Mouse (Mus musculus) right cerebral cortex, postnatal 4 days (tissue): ENCODE data around the gene Trmu.

Experiments
- DNase-seq: peaks from one replicate; pipeline ENCODE4 v3.0.0-alpha.2; 2022

Trmu gene

DNA sequence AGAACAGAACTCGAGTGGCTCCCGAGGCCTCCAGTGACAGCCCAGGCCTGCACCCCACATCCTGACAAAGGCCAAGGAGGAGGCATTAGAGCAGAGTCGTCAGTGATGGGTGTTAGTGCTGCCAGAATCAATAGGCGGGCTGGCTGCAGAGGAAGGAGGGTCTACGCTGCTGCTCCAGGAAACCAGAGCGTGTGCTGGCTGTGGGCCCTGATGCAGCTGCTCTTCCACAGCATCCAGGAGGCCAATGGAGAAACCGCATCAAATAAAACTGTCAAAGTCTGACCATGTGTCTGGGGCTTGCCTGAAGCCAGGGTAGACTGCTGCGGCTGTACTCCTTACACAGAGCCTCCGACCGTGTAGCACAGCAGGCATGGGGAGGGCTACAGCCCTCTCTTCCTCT is 18.0 kb downstream of the Trmu start:
- no peak for DNase-seq

DNA sequence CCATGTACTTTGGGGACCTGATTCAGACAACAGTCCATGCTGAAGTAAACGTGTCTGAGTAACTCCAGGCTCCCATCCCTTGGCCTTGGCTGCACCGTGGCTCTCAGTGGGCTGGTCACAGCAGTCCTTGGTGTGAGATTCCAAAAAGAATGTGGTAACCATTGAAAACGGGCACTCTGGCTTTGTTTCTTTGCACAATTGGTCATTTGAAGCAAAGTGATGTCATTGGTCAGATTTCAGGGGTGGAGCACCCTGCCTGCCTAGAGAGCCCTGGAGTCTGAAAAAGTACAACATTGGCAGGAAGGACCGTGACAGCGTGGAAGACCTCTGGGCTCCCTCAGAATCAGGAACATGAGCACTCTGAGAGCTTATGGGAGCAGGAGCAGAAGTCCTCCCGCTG is 20.3 kb downstream of the Trmu start:
- DNase-seq, result no peak

DNA sequence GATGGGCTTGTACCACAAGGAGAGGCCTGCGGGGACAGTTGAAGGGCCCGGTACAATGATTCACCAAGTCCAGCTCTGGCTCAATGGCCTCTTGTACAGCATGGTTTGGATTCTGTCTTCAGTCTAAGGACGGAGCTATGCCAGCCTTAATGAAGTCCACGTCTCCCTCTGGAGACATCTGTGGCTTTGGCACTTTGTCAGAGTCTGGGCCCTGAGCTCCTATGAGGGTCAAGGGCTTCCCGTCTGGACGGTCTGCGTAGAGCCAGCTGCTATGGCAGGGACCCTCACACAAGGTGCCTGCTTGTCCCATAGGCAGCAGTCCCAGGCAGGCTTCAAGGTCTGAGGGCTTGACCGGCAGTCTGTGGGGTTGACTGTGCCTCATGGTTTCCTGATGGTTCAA is 21.2 kb downstream of the Trmu start:
- DNase-seq, result no peak

DNA sequence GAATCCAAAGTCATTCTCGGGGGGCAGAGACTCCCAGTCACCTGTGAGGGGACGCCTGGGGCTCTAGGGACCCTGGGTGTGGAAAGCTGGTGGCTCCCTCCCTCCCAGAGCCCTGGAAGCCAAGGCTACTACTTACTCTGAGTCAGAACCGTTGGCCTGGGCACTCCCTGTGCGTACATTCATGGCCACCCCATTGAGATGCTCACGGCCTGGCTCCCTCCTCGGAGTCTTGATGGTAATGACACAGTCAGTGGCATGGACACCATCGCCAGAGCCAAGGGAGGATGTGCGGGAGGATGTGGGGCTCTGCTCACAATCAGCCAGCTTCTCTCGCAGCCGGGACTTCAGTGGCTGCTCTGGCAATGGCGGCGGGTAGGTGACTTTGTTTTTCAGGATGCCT is 21.7 kb downstream of the Trmu start:
- DNase-seq, result no peak

DNA sequence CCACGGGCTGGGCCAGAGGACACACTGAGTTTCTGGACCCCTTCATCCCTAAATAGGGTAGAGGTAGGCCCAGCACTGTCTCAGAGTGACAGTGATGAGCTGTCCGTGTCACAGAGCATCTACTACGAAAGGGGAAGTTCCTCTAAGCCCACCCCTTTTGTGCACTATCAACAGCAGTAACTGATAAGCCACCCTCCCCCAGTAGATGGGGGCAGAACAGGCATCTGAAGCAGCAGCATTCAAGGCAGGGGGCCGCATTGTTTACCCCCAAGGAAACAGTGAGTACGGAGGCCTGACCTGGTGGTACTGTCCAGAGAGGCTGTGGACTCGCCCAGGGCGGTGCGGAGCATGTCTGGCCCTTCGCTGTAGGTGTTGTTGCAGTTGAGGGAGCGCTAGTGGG is 23.4 kb downstream of the Trmu start:
- no peak for DNase-seq

DNA sequence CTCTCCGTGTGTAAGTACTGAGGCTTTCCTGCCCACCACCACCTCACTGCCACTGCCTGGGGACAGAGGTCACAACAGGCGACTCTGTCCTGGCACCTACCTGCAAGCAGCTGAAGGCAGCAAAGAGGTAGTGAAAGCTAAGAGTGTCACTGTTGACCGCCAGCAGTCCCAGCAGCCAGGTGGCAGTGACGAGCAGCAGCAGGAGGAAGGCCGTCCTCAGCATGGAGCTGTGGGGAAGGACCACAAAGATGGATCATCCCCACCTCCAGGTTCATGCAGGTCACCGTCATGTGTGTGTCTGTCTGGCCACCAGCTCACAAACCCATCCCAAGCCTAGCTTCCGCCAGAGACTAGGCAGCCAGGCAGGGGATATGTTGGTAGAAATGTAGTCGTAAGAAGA is 24.7 kb downstream of the Trmu start:
- no peak for DNase-seq

DNA sequence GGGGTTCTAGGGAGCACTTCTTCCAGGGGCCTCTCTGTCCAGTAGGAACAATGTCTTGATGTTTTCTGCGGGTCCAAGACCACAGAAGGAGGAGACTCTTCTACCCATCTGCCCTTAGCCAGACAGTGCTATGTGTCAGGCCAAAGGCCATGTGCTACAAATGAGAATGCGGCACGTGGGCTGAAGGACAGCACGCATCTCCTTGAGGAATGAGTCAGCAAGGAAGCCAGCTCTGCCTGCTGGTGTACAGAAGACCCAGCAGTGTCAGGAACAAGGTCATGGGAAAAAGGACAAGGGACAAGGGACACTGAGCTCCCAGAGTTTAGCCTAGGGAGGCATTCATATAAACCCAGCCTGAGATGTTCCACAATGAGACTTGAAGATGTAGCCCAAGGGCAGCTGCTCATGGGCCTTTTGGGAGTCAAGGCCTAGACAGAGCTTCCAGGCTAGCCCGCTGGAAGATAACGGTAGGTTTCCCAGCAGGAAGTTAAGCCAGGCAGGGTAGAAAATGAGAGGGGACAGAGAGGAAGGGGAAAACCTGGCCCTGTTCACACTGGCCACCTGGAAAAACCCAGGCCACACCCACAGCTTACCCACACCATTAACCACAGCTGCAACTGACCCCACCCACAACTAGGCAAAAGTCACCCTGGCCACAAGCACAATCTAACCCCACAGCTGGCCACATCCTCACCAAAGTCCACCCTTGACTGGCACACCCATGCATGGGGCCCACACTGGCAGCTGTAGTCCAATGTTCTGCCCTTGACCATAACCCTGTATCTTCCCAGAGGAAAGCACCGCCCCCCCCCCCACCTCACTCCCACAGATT is 29.8 kb downstream of the Trmu start:
- no peak for DNase-seq

DNA sequence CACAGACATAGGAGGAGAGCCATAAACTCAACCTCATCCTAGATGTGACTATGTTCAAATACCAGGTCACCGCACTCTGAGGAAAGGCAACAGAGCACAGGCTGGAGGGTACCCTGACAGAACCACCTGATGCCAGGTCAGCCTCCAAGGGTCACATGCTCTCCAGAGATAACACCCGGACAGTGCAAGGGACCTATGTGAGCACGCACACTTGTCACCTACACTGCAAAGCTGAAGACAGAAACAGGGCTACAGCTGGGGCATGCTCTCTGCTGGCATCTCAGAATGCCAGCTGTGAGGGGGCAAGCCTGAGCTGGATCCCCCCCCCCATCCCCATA is 30.3 kb downstream of the Trmu start:
- DNase-seq, result no peak

DNA sequence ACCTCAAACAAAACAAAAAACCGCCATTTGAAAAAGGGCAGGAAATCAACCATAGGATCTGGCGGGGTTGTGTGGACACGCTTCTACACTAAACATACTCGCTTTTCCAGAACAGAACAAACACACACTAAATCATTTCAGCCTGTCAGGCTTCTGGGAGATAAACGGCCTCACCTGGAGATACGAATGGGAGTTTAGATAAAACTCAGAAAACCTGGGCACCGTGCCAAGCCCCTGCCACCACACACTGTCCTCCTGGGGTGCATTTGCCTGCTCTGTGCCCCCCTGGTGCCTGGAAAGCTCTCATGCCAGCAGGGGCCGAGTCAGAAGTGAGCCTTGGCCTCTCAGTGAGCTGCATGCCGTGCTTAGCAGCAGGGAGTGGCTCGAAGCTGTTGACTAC is 30.8 kb downstream of the Trmu start:
- DNase-seq, result no peak

DNA sequence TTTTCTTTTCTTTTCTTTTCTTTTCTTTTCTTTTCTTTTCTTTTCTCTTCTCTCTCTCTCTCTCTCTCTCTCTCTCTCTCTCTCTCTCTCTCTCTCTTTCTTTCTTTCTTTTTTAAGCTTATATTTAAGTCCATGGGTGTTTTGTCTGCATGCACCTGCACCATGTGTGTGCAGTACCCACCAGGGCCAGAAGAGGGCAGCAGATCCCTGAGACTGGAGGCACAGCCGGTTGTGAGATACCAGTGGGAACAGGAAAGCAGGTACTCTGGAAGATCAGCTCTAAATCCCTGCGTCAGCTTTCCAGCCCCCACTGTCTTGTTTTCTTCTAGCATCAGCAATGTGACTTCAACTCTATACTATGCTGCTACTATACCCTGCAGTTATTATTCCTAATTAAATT is 34.5 kb downstream of the Trmu start:
- DNase-seq, result peak; percentile 91

DNA sequence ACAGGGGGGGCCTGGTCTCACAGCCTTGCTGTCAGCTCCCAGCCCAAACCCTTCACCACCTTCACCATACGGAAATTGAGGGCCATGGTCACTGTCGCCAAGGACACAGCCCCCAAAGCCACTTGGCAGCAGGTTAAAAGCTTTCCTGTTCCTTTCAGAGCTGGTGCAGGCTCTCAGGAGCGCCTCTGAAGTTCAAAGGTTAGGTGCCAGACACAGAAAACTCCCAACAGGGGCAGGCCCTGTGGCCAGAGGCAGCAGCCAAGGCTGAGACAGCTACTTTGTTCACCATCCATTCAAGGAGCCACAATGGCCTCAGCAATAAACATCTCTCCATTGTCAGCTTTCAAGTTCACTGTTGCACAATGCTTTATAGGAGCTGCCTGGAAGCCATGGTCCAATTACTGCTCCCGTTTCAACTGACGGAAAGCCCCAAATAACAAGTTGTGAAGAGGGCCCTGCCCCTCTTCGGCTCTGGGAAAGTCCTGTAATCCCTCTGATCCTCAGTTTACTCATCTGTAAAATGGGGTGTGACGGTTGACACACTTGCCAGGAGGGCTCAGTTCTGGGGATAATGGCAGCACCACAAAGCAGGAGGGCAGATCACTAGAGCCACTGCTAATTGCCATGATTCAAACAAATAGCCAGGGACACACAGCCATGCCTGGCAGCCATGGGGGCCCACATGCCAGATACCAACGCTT is 40.2 kb downstream of the Trmu start:
- DNase-seq, result no peak

DNA sequence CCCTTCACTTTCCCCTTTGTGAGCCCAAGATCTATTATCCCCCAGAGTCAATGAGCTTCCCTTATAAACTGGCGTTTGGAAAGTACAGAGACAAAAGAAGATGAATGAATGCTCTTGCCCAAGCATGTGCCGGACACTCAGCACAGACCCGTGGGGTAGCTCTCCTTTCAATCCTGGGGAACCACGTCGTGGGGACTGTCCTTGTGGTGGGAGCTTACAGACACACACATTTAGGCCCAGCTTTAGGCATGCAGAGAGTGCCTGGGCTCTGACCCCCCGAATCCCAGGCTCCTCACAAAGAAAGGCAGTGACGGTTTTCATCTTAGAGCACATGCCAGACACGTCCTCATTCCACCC is 40.8 kb downstream of the Trmu start:
- DNase-seq, result no peak

DNA sequence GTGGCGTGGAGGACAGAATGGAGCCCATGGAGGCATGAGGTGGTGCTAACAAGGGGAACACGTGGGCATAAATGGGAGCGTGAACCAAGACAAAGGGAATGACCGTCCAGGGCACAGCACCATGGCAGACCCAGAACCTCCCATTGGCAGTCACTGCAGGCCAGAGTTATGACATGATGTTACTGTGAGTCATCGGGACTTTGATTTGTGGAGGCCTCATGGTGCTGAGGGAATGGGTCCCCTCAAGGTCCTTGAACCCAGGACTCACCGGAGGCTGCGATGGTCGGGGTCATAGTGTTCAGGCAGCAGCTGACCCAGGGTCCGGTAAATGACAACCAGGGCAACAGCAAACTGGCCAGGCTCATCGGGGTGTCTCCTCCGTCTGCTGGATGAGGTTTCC is 42.7 kb downstream of the Trmu start:
- no peak for DNase-seq

DNA sequence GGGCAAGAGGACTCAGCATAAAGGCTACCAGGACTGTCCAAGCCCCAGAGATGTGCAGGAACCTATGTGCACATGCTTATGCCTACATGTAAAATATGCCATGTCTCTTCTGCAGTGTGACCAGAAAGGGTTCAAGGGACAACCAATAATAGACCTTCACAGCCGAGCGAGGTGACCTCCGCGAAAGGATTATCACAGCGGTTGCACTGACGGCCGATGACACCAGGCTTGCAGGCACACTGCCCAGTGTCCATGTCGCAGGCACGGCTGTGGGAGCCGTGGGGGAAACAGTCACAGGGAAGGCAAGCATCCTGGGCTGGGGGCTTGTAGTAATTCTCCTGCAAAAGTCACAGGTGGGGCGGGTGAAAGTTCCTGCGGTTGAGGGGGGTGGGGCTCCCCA is 49.0 kb downstream of the Trmu start:
- DNase-seq, result no peak

DNA sequence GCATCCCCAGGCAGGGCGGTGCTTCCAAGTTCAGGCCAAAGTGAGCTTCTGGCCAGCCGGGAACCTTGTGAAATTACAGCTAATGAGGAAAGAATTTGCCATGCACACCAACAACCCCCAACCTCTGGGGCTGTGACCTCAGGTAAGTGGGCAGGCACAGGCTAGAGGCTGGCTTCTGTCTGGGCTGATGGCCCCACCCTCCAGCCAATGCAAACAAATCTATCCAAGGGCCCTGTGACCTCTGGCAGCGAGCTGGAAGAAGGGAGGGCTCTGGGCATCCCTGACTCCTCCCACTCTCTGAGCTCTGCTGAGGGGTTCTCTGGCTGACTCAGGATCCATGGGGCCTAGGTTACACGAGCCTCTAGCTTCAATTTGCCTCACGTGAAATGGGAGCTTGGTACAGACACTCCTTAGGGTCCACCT is 56.5 kb downstream of the Trmu start:
- no peak for DNase-seq
